Mouse (Mus musculus) hindbrain, embryonic 15.5 days (tissue): ENCODE data around the gene Cd47. TPM values are rescaled to one million over a fixed set of nuclear protein-coding genes. Genes with fewer than 3 reads are reported as not detected.

Experiments used
- ATAC-seq: fragments of 200-750 bp; cut with Nextera tagmentation; 2 replicates; pipeline ENCODE4 v1.8.0; 2017; ENCODE audit warnings: low read depth, moderate number of reproducible peaks, moderate TSS enrichment; ENCODE audit not compliant: low FRiP score
- H3K27ac ChIP-seq: fragments of 300-500 bp; sonication (generic); replicated peaks from 2 replicates; pipeline ENCODE4 v1.5.1; 2015; ENCODE audit warnings: mild to moderate bottlenecking, inconsistent platforms
- H3K27me3 ChIP-seq: fragments of 300-500 bp; sonication (generic); 2 replicates; pipeline ENCODE4 v1.6.1; 2015; ENCODE audit warnings: control low read depth, inconsistent platforms
- H3K36me3 ChIP-seq: fragments of 300-500 bp; sonication (generic); 2 replicates; pipeline ENCODE4 v1.6.1; 2015; ENCODE audit warnings: control low read depth, inconsistent platforms
- H3K4me1 ChIP-seq: fragments of 300-500 bp; sonication (generic); replicated peaks from 2 replicates; pipeline ENCODE4 v1.6.1; 2015; ENCODE audit warnings: control low read depth, inconsistent platforms
- H3K4me2 ChIP-seq: fragments of 300-500 bp; sonication (generic); 2 replicates; pipeline ENCODE4 v1.6.1; 2015; ENCODE audit warnings: moderate library complexity, mild to moderate bottlenecking, inconsistent platforms
- H3K4me3 ChIP-seq: fragments of 300-500 bp; sonication (generic); 2 replicates; pipeline ENCODE4 v1.5.1; 2015; ENCODE audit warnings: mild to moderate bottlenecking, inconsistent platforms
- H3K9ac ChIP-seq: fragments of 300-500 bp; sonication (generic); 2 replicates; pipeline ENCODE4 v1.6.1; 2015; ENCODE audit warnings: inconsistent platforms
- H3K9me3 ChIP-seq: fragments of 300-500 bp; sonication (generic); 2 replicates; pipeline ENCODE4 v1.6.1; 2016; ENCODE audit warnings: control low read depth, inconsistent platforms
- WGBS: fragments of 180-500 bp; shearing (Covaris S2); methylation state at CpG from one replicate; pipeline ENCODE4 v1.1.7; 2015; 5-methylcytosine and 5-hydroxymethylcytosine counted together
- polyA plus RNA-seq: library from polyadenylated mRNA; unstranded; fragments of >200 nt; fragmentation: Nextera tagmentation; extraction: Ambion mirVana; gene quantifications from 2 replicates; pipeline ENCODE4 v1.2.1, GENCODE M21; 2015

Cd47 gene
- polyA plus RNA-seq, 1 experiment from 2014 or later, result 170 TPM

DNA sequence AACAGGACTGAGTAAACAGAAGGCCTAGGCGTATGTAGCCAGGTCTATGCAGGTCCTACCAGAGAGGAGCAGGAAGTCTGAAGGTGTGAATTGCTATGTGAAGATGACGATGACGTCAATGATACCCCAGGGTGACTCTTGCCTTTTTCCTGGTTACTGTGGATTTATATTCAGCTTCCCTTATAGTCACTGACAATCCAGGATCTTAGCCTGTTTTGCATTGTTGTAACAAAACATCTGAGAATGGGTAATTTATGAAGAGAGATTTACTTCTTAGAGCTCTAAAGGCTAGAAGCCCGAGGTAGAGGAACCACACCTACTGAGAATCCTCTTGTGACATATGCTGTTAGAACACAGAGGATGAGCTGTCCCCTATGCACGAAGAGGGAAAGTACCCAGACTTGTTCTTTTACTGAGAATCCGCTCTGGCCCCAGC is 135.7 kb downstream of the Cd47 start:
- WGBS, result 89% methylated on average over 6 of the region's 6 CpGs
- no peaks in the 10 kb centered on the region for H3K36me3 ChIP-seq
- no peak overlapping the region for H3K4me3 ChIP-seq
- H3K9me3 ChIP-seq, result no peaks in the 10 kb centered on the region
- no peak overlapping the region for H3K9ac ChIP-seq
- no peaks in the 10 kb centered on the region for H3K27me3 ChIP-seq
- no peak for ATAC-seq
- no peak overlapping the region for H3K4me2 ChIP-seq
- peaks cover 2% of the 10 kb centered on the region; the same call in 1 of the 2 replicates for H3K4me1 ChIP-seq
- no peak overlapping the region for H3K27ac ChIP-seq

DNA sequence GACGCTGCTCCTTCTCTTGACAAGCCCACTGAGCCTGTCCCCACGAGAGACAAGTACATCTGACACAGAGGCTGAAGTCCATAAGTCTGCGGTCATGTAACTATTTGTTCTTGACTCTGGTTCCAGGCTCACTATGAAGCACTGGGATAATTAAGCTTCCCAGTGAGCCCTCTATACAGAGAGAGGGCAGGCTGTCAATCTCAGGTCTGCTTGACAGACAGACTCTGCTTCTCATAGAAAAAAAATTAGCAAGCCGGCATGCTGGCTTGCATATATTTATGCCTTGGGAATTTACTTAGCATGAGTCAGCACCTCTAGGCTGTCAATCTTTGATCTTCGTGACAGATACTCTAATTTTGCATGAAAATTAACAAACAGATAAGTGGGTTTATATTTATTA is 136.5 kb downstream of the Cd47 start:
- peak; percentile 56; the same call in 1 of the 2 replicates for ATAC-seq
- Histone ChIP-seq H3K36me3 (no peaks in the 10 kb centered on the region), H3K4me3 (no peak overlapping the region), H3K4me1 (peaks cover 2% of the 10 kb centered on the region; the same call in 1 of the 2 replicates), H3K9ac (no peak overlapping the region), H3K27ac (no peak overlapping the region), H3K9me3 (no peaks in the 10 kb centered on the region), H3K4me2 (no peak overlapping the region), H3K27me3 (no peaks in the 10 kb centered on the region)
- 36% methylated on average over 5 of the region's 5 CpGs for WGBS

DNA sequence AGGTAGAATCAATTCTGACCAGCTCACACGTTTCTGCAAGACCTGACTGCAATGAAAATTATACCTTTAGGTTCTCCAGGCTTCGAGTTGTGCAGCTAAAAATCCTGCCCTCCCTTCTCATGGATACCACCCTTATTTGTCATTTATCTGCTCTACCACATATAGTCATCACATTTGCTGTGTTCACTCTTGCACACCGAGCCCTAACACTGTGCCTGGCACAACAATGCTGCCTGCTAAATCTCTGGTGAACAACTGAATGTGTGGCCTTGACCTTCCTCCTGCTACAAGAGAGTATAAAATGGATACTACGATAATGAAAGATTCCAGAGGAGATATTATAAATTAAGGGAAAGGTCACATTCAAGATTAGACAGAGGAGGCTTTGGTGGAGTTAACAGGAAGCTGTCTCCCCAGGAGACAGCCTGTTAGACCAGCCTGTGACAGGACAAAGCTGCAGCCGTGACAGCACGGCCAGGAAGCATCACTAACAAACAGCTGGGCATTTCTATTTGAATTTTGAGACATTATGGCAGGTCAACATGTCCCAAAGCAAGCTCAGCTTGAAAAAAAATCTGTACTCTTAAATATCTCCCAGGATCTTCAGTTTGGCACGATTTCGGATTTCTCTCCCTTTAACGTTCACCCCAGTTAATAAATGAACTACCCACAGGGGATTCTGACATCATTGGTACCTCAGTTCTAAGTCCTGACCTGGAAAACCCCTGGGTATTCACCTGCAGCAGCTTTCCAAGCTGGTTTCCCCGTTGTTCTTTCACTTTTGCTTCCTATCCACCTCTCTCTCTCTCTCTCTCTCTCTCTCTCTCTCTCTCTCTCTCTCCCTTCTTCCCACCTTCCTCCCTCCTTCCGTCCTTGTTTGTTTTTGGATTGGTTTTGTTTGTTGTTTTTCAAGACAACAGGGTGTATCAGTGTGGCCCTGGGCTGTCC is 137.2 kb downstream of the Cd47 start:
- H3K27me3 ChIP-seq, result no peaks in the 10 kb centered on the region
- H3K9me3 ChIP-seq, result no peaks in the 10 kb centered on the region
- no peak for ATAC-seq
- H3K4me2 ChIP-seq, result no peak overlapping the region
- WGBS, result 45% methylated on average over 11 of the region's 11 CpGs
- H3K4me3 ChIP-seq, result no peak overlapping the region
- H3K27ac ChIP-seq, result no peak overlapping the region
- peaks cover 2% of the 10 kb centered on the region; the same call in 1 of the 2 replicates for H3K4me1 ChIP-seq
- no peak overlapping the region for H3K9ac ChIP-seq
- no peaks in the 10 kb centered on the region for H3K36me3 ChIP-seq

DNA sequence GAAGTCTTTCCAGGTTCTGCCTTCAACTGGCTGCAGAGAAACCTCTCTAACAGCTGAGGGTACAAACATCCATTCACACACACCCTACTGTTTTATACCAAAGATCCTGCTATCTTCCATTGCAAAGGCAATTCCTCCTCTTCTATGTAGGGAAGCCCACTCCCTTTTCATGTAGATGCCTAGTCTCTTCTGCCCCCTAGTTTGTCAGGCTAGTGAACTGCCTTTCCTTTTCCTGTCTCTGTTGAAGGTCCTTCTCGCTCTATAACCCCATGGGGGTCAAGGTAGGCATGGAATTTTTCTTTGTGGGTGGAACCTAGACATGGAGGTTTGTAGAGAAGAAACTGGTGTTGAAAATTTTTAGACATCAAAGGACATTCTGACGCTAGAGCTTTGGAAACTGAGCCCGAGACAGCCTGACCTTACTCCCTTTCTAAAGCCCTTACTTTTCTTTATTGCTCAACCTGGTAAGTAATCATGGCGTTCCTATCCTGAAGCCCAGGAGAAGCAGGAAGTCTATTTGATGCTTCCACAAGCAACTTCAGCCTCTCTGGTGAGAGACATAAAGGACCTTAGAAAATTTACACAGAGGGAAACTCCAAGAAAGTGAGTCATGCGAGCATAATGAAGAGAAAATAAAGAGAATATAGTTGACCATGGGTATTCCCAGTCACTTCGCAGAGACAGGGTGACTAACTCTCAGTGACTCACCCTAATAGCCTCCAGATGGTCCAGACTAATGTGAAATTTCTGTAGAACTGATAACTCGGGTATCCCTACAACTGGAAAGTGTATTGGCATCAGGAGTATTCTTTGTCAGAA is 138.4 kb downstream of the Cd47 start:
- Histone ChIP-seq H3K27me3 (no peaks in the 10 kb centered on the region), H3K36me3 (no peaks in the 10 kb centered on the region), H3K4me1 (peaks cover 2% of the 10 kb centered on the region; the same call in 1 of the 2 replicates), H3K9me3 (no peaks in the 10 kb centered on the region), H3K4me2 (no peak overlapping the region), H3K27ac (no peak overlapping the region), H3K9ac (no peak overlapping the region), H3K4me3 (no peak overlapping the region)
- WGBS, result 81% methylated on average over 7 of the region's 7 CpGs
- ATAC-seq, result no peak

DNA sequence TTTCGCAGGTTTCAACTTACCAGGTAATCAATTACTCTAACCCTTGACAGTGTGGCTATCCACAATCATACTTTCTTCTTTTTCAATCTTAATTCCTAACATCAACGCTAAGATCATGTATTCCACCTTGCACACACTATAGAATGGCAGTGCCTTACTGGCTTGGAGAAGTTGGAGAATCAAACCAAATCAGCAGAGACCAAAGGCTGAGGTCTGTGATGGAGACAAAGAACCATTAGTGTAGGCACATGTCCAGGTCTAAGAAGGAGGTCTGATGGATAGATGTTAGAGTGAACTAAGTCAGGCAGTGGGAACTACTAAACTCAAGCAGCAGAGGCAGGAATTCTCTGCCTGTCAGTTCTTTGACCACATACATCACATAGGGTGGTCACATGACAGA is 139.0 kb downstream of the Cd47 start:
- no peak overlapping the region for H3K4me3 ChIP-seq
- WGBS, result 96% methylated on average over 2 of the region's 2 CpGs
- no peaks in the 10 kb centered on the region for H3K36me3 ChIP-seq
- no peaks in the 10 kb centered on the region for H3K9me3 ChIP-seq
- no peak overlapping the region for H3K4me2 ChIP-seq
- H3K27me3 ChIP-seq, result no peaks in the 10 kb centered on the region
- no peak overlapping the region for H3K27ac ChIP-seq
- peaks cover 2% of the 10 kb centered on the region; the same call in 1 of the 2 replicates for H3K4me1 ChIP-seq
- no peak for ATAC-seq
- no peak overlapping the region for H3K9ac ChIP-seq

DNA sequence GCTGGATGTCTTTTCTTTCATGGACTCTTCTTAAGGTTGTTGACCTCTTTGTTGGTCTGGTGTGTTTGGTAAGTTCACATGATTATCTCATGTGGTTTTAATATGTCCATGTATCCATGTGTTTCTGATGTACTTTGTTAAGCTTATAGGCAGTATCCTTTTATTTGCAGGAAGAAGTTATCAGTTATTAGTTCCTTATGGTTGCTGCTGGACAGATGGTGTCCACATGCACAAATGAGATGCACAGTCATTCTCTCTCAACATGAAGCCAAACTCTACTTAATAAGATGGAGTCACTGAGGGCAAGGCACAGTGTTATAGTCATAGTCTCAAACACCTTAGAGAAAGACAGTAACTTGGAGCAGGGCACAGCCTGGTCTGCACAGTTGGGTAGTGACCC is 140.1 kb downstream of the Cd47 start:
- H3K4me3 ChIP-seq, result no peak overlapping the region
- ATAC-seq, result no peak
- H3K4me1 ChIP-seq, result peaks cover 2% of the 10 kb centered on the region; the same call in 1 of the 2 replicates
- H3K27me3 ChIP-seq, result no peaks in the 10 kb centered on the region
- H3K36me3 ChIP-seq, result no peaks in the 10 kb centered on the region
- no peak overlapping the region for H3K27ac ChIP-seq
- H3K9me3 ChIP-seq, result no peaks in the 10 kb centered on the region
- H3K9ac ChIP-seq, result no peak overlapping the region
- no peak overlapping the region for H3K4me2 ChIP-seq

DNA sequence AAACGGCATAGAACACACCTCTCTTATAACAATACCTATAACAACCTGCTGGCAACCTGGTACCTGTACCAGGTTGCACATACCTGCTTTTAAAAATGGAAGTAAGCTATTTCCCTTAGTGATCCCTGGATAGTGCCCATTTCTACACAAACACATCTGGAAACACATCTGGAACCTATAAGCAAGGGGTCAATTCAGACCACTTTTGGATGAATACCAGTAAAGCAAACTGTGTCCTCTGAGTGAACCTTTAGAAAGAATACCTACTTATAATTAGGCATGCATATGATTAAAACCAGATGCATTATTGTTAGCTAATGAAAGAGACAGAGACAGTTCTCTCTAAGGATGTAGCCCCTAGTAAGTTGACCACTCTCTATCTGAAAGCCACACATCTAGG is 140.7 kb downstream of the Cd47 start:
- 93% methylated on average over 1 of the region's 1 CpGs for WGBS
- Histone ChIP-seq H3K9ac (no peak overlapping the region), H3K4me1 (peaks cover 2% of the 10 kb centered on the region; the same call in 1 of the 2 replicates)

DNA sequence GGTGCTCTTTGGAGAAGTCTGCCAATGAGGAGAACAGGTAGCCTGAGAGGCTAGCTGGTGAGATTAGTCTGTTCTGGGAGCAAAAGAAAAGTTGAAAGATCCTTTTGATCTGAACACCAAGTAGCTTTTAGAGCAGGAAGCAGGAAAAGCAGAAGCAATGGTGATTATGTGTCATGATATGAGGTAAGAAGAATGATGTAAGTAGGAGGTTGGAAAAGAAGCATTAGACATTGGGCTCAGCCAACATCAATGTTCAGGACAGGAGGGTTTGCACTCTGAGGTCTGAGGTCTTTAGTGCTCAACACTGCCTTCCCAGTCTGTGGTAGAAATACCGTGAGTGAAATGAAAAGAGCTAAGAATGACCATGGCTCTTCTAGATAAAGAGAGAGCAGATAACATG is 143.4 kb downstream of the Cd47 start:
- H3K36me3 ChIP-seq, result no peaks in the 10 kb centered on the region
- H3K27me3 ChIP-seq, result no peaks in the 10 kb centered on the region
- H3K27ac ChIP-seq, result no peak overlapping the region
- no peak overlapping the region for H3K9ac ChIP-seq
- H3K4me1 ChIP-seq, result no peaks in the 10 kb centered on the region
- H3K9me3 ChIP-seq, result no peaks in the 10 kb centered on the region
- no peak overlapping the region for H3K4me2 ChIP-seq
- WGBS, result 68% methylated on average over 1 of the region's 1 CpGs
- ATAC-seq, result no peak
- no peak overlapping the region for H3K4me3 ChIP-seq

More for the DNA sequence above, 140.7 kb downstream of the Cd47 start:
- H3K27ac ChIP-seq, result no peak overlapping the region
- H3K9me3 ChIP-seq, result no peaks in the 10 kb centered on the region
- H3K36me3 ChIP-seq, result no peaks in the 10 kb centered on the region
- H3K4me2 ChIP-seq, result no peak overlapping the region
- no peaks in the 10 kb centered on the region for H3K27me3 ChIP-seq
- ATAC-seq, result no peak
- H3K4me3 ChIP-seq, result no peak overlapping the region

DNA sequence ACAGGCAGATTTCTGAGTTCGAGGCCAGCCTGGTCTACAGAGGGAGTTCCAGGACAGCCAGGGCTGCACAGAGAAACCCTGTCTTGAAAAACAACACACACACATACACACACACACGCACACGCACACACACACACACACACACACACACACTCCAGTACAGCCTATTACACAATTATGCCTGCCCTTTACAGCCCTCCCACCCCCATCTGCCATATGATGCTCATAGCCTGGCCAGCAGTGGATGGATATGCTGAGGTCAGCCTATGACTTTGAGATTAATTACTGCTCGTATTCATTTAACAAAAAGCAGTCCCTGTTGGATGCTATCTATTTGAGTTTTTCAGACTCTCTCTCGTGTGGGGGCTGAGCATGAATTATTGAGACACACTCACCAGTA is 144.8 kb downstream of the Cd47 start:
- Histone ChIP-seq H3K4me1 (no peaks in the 10 kb centered on the region), H3K9me3 (no peaks in the 10 kb centered on the region), H3K9ac (no peak overlapping the region), H3K4me3 (no peak overlapping the region), H3K4me2 (no peak overlapping the region), H3K27ac (no peak overlapping the region), H3K36me3 (no peaks in the 10 kb centered on the region), H3K27me3 (no peaks in the 10 kb centered on the region)
- WGBS, result 65% methylated on average over 5 of the region's 5 CpGs
- 0 out of 2 replicates have a peak, but pooled peaks have one; percentile 45 for ATAC-seq

DNA sequence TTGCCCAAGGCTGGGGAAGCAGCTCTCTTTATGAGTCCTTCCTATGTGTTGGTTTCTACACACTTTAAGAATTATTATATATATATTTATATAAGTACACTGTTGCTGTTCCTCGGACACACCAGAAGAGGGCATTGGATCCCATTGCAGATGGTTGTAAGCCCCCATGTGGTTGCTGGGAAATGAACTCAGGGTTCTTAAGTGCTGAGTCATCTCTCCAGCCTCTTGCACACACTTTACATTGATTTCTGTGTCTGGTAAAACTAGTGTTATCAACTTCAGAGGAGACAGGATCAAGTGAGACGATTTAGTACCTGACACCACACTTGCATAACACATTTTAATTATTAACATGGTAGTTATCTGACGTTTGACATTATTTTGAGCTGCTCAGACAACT is 146.7 kb downstream of the Cd47 start:
- no peak for ATAC-seq
- no peak overlapping the region for H3K4me2 ChIP-seq
- H3K27ac ChIP-seq, result no peak overlapping the region
- no peaks in the 10 kb centered on the region for H3K4me1 ChIP-seq
- H3K9ac ChIP-seq, result no peak overlapping the region
- H3K4me3 ChIP-seq, result no peak overlapping the region
- no peaks in the 10 kb centered on the region for H3K27me3 ChIP-seq
- H3K36me3 ChIP-seq, result no peaks in the 10 kb centered on the region
- WGBS, result 87% methylated on average over 3 of the region's 3 CpGs
- no peaks in the 10 kb centered on the region for H3K9me3 ChIP-seq

DNA sequence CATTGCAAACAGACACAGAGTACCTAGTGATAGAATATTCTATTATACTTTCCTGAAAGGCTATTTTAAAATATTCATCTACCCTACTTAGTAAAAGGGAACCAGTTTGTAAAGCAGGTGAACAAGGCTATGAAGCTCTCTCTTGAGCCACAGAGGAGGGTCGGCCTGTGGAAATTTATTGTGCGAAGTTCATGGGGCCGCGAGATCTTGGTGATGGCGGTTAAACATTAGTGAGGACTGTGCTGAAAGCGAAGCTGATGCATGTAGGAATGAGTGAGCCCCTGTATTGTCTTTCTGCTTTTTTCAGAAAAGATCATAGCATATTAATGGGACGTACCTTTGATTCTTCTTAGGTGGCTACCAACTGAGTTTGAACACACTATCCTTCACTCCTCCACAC is 147.3 kb downstream of the Cd47 start:
- ATAC-seq, result no peak

DNA sequence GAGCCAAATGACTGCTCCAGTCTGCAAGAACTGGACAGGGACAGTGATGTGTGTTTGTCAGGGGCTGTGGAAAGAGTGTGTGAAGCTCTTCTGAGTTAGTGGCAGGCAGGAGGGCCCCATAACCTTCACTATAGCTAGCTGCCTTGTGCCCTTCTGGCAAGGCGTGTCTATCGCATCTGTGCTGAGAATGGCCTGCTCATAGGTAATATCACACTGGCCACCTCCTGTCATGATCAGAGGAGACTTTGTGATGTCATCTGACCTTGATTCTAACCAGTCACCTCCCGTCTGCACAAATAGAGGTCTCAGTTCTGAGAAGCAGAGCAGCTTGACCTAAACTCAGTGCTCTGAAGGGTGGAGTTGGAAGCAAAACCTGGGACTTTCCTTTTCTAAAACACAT is 148.0 kb downstream of the Cd47 start:
- no peak overlapping the region for H3K4me3 ChIP-seq
- H3K9me3 ChIP-seq, result no peaks in the 10 kb centered on the region
- no peak overlapping the region for H3K27ac ChIP-seq
- H3K36me3 ChIP-seq, result no peaks in the 10 kb centered on the region
- no peak overlapping the region for H3K4me2 ChIP-seq
- WGBS, result 96% methylated on average over 3 of the region's 3 CpGs
- no peak for ATAC-seq
- no peak overlapping the region for H3K9ac ChIP-seq
- no peaks in the 10 kb centered on the region for H3K27me3 ChIP-seq
- H3K4me1 ChIP-seq, result no peaks in the 10 kb centered on the region

More for the DNA sequence above, 147.3 kb downstream of the Cd47 start:
- no peak overlapping the region for H3K4me3 ChIP-seq
- no peak overlapping the region for H3K9ac ChIP-seq
- 93% methylated on average over 7 of the region's 7 CpGs for WGBS
- no peaks in the 10 kb centered on the region for H3K27me3 ChIP-seq
- H3K9me3 ChIP-seq, result no peaks in the 10 kb centered on the region
- no peaks in the 10 kb centered on the region for H3K36me3 ChIP-seq
- H3K4me2 ChIP-seq, result no peak overlapping the region
- no peak overlapping the region for H3K27ac ChIP-seq
- H3K4me1 ChIP-seq, result no peaks in the 10 kb centered on the region
